Mouse (Mus musculus) G1E-ER4 (cell line): Measurements from ENCODE around the gene Aars2. TPM values are rescaled to one million over a fixed set of nuclear protein-coding genes. Genes with fewer than 3 reads are reported as not detected.

Experiments
- GATA1 ChIP-seq: IDR thresholded peaks from one replicate; pipeline ENCODE4 v1.8.0; 2012; ENCODE audit warnings: low read length, inconsistent platforms
- polyA plus RNA-seq: library from polyadenylated mRNA; stranded (reverse); fragments of >175 nt; gene quantifications from 2 replicates; pipeline ENCODE4 v1.2.3, GENCODE M21; 2012

The Aars2 gene
- polyA plus RNA-seq, 1 experiment: 45.9 TPM

GRCm38 (mm10) chr17:45517549-45518215, 11.0 kb downstream of the Aars2 start:
- TF ChIP-seq GATA1: no peak

- TF ChIP-seq GATA1: no peak
These were observed 12.3 kb downstream of the Aars2 start for GRCm38 (mm10) chr17:45518766-45519475.

DNA sequence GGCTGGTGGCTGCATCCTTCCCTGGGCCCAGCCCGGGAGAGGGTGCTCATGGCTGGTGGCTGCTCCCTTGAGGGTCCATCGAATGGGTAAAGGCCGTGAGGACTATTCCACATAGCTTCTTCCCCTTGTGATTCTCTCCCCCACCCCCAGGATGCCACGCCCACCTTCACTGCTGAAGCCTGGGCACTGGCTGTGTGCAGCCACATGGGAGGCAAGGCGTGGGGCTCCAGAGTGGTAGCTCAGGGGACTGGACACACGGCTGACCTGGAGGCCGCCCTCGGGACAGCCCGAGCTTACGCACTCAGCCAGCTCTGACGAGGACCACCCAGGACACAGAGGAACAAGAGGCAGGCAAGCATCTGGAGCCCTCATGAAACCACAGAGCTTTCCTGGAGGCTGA, 13.5 kb downstream of the Aars2 start:
- TF ChIP-seq GATA1: no peak

DNA sequence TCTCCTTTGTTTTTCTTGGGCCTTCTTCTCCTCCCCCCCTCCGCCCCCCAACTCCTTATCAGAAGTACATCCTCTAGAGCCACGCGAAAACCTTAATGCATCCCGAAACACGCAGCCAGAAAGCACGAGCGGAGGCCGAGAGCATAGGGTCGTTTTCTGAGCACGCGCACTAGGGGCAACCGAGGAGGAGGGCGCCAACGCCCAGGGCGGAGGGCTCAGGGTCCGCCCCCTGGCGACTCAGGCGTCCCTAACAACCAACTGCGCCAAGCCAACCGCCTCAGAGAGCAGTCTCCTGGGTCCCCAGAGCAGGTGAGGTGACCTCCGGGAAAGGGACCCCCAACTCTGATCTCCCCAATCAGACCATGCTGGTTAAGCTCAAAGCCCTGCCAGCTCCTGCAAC, 16.6 kb downstream of the Aars2 start, which contains the start of gene Tcte1:
Gene Tcte1 (plus strand): TSS at position 172 of the 400 bp plus-strand sequence.
- no peak for TF ChIP-seq GATA1

GRCm38 (mm10) chr17:45524961-45525360, 18.3 kb downstream of the Aars2 start:
- TF ChIP-seq GATA1: no peak

DNA sequence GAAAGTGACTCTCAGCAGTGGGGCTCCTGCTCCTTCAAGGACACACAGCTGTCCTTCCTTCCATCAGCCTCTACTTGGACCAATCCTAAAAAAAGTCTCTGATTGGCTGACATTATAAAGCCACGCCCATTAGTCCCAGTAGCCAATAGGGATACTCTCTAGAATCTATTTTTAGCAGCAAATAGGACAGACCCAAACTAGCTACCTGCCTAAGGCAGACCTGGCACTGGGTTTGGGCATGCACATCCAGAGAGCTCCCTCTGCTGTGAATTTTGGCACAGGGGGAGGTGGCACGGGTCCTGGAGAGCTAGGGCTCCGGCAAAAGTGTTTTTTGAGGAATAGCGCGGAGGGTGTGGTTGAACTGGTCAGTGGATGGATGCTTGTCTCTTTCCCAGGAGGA, 19.9 kb downstream of the Aars2 start:
- no peak for TF ChIP-seq GATA1

GRCm38 (mm10) chr17:45530346-45530782, 23.7 kb downstream of the Aars2 start:
- TF ChIP-seq GATA1: no peak

- no peak for TF ChIP-seq GATA1
These were observed 26.3 kb downstream of the Aars2 start for GRCm38 (mm10) chr17:45532896-45533295.

DNA sequence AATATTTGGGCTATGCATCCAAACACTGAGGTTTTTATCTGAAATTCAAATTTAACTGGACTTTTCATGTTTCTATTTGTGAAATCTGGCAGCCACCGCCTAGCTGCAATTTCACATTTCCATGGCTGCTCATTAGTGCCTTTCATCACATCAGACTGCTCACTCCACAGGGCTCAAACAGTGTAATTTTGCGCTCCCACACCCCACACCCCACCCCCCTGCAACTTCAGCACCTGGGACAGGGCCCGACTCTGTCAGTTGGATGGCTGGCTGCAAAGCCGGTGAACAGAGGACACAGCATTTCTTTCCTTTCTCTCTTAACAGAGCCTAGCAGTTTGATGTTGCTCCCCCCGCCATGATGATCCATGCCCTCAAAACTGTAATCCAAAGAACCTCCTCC, 29.6 kb downstream of the Aars2 start:
- no peak for TF ChIP-seq GATA1

DNA sequence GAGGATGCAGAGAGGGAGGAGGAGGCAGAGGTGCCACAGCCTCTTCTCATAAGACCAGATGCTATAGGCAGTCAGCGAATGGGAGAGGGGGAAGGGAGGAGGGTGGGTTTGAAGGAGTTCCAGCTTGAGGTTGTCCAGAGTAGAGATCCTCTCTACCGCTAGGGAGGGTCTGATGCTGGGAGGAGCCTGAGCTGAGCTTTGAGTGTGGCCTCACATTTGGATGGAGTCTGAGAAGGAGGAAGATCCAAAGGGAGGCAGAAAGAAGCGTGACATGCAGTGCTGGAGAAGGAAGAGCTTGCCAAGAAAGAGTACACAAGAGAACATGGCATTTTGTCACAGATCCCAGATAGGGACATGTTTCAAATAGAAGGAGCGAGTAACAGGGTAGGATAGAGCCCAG, 31.8 kb downstream of the Aars2 start:
- TF ChIP-seq GATA1: no peak

- no peak for TF ChIP-seq GATA1
These were observed 33.0 kb downstream of the Aars2 start for GRCm38 (mm10) chr17:45539664-45540063.

DNA sequence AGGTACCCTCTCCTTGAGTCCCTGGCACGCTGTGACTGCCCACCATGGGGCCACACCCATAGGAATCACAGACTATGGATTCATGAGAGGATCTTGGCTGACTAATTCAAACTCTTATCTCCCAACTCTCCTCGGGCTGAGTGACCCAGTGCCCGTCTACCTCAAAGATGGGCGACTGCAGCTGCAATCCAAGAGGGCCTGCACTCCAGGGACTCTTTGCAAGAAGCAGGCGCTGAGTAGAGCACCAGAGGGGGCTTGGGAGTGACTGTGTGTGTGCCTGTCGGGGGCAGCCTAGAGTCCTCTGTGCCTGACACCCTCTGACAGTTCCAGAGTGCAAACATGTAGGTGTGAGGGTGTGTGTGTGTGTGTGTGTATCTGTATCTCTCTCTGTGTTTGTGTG, 35.5 kb downstream of the Aars2 start:
- TF ChIP-seq GATA1: no peak

- no peak for TF ChIP-seq GATA1
These were observed 36.1 kb downstream of the Aars2 start for GRCm38 (mm10) chr17:45542705-45543104.

- TF ChIP-seq GATA1: no peak
These were observed 36.5 kb downstream of the Aars2 start for GRCm38 (mm10) chr17:45543115-45543514.

- TF ChIP-seq GATA1: no peak
These were observed 37.6 kb downstream of the Aars2 start for GRCm38 (mm10) chr17:45544001-45544872.

GRCm38 (mm10) chr17:45544873-45545277, 38.2 kb downstream of the Aars2 start:
- no peak for TF ChIP-seq GATA1
